Mouse (Mus musculus) heart, embryonic 12.5 days (tissue): ENCODE data around the gene Mxra7. TPM values are rescaled to one million over a fixed set of nuclear protein-coding genes. Genes with fewer than 3 reads are reported as not detected.

Experiments
- ATAC-seq: fragments of 200-750 bp; cut with Nextera tagmentation; 2 replicates; pipeline ENCODE4 v1.8.0; 2017; ENCODE audit warnings: moderate TSS enrichment, moderate library complexity; ENCODE audit not compliant: insufficient number of reproducible peaks, low FRiP score
- H3K27ac ChIP-seq: fragments of 300-500 bp; sonication (generic); 2 replicates; pipeline ENCODE4 v1.5.1; 2016; ENCODE audit warnings: mild to moderate bottlenecking, moderate library complexity; ENCODE audit not compliant: poor library complexity, severe bottlenecking
- H3K27me3 ChIP-seq: fragments of 300-500 bp; sonication (generic); replicated peaks from 2 replicates; pipeline ENCODE4 v1.6.1; 2016; ENCODE audit warnings: mild to moderate bottlenecking, moderate library complexity
- H3K36me3 ChIP-seq: fragments of 300-500 bp; sonication (generic); 2 replicates; pipeline ENCODE4 v1.6.1; 2016; ENCODE audit warnings: mild to moderate bottlenecking, moderate library complexity
- H3K4me1 ChIP-seq: fragments of 300-500 bp; sonication (generic); replicated peaks from 2 replicates; pipeline ENCODE4 v1.6.1; 2016; ENCODE audit warnings: mild to moderate bottlenecking
- H3K4me2 ChIP-seq: fragments of 300-500 bp; sonication (generic); 2 replicates; pipeline ENCODE4 v1.6.1; 2016; ENCODE audit warnings: mild to moderate bottlenecking, moderate library complexity
- H3K4me3 ChIP-seq: fragments of 300-500 bp; sonication (generic); 2 replicates; pipeline ENCODE4 v1.5.1; 2016; ENCODE audit warnings: mild to moderate bottlenecking
- H3K9ac ChIP-seq: fragments of 300-500 bp; sonication (generic); 2 replicates; pipeline ENCODE4 v1.6.1; 2016; ENCODE audit warnings: mild to moderate bottlenecking, moderate library complexity
- H3K9me3 ChIP-seq: fragments of 300-500 bp; sonication (generic); replicated peaks from 2 replicates; pipeline ENCODE4 v1.6.1; 2016; ENCODE audit warnings: mild to moderate bottlenecking, moderate library complexity
- WGBS: fragments of 180-500 bp; shearing (Covaris S2); methylation state at CpG from one replicate; pipeline ENCODE4 v1.1.7; 2016; 5-methylcytosine and 5-hydroxymethylcytosine counted together
- polyA plus RNA-seq: library from polyadenylated mRNA; unstranded; fragments of >200 nt; fragmentation: Nextera tagmentation; extraction: Ambion mirVana; gene quantifications from 2 replicates; pipeline ENCODE4 v1.2.1, GENCODE M21; 2016

Gene Mxra7
- polyA plus RNA-seq, 1 experiment from 2014 or later, result 27.0 TPM

GRCm38 (mm10) chr11:116816769-116817168, 11.1 kb downstream of the Mxra7 start:
- Histone ChIP-seq H3K4me1 (peaks cover 92% of the 10 kb centered on the region), H3K27ac (no peak overlapping the region), H3K27me3 (no peaks in the 10 kb centered on the region), H3K4me3 (no peak overlapping the region), H3K9ac (no peak overlapping the region), H3K9me3 (no peaks in the 10 kb centered on the region), H3K36me3 (no peaks in the 10 kb centered on the region; the same call in 1 of the 2 replicates), H3K4me2 (no peak overlapping the region)
- 50% methylated on average over 5 of the region's 5 CpGs for WGBS
- ATAC-seq, result no peak

GRCm38 (mm10) chr11:116814884-116815415, 12.9 kb downstream of the Mxra7 start:
- 27% methylated on average over 7 of the region's 7 CpGs for WGBS
- Histone ChIP-seq H3K4me2 (peak overlapping the region; percentile 30), H3K4me3 (no peak overlapping the region), H3K27ac (peak overlapping the region; percentile 78), H3K27me3 (0 out of 2 replicates have a peak, but pooled peaks cover 4% of the 10 kb centered on the region), H3K4me1 (peaks cover 82% of the 10 kb centered on the region), H3K36me3 (no peaks in the 10 kb centered on the region; the same call in 1 of the 2 replicates), H3K9ac (peak overlapping the region; percentile 57; the same call in 1 of the 2 replicates), H3K9me3 (no peaks in the 10 kb centered on the region)
- no peak for ATAC-seq

DNA sequence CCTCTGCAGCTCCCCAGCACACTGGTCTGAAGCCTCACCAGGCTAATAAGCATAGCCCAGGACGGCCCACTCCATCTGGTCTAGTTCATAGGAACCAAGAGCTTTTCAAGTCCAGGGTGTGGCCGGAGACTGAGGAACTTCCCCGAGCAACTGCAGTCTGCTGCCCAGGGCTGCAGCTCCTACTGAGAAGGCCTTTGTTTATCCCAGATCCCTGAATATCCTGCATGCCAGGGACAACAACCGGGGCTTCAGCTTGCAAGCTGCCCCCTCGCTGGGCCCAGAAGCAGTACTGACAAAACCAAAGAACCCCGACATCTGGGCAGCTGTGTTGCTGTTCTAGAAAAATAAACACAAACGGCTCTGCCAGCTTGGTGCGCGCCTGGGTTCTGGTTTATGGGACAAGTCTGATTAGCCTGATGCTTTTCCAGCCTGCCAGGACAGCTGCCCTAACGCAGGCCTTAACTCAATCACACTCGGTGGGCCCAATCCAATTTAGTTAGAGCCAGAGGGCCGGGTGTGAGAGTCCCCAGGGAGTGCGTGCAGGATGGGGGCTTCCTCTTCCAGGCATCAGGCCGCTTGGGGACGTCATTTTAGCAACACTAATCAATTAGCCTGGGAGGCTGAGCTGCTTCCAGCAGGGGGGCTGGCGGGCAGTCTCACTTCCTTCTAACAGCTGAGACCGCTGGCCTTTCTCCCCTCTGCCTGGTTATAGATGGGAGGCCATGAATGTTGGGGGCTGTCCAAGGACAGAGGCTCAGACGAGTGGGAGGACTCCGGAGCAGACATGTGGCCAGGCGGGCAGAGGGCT, 13.6 kb downstream of the Mxra7 start:
- peaks cover 10% of the 10 kb centered on the region for H3K27me3 ChIP-seq
- 24% methylated on average over 20 of the region's 20 CpGs for WGBS
- H3K4me3 ChIP-seq, result no peak overlapping the region
- peak overlapping the region; percentile 30 for H3K4me2 ChIP-seq
- peaks cover 75% of the 10 kb centered on the region for H3K4me1 ChIP-seq
- no peaks in the 10 kb centered on the region for H3K9me3 ChIP-seq
- ATAC-seq, result peak; percentile 43; the same call in 1 of the 2 replicates
- H3K9ac ChIP-seq, result peak overlapping the region; percentile 57
- peak overlapping the region; percentile 78 for H3K27ac ChIP-seq
- no peaks in the 10 kb centered on the region; the same call in 1 of the 2 replicates for H3K36me3 ChIP-seq

DNA sequence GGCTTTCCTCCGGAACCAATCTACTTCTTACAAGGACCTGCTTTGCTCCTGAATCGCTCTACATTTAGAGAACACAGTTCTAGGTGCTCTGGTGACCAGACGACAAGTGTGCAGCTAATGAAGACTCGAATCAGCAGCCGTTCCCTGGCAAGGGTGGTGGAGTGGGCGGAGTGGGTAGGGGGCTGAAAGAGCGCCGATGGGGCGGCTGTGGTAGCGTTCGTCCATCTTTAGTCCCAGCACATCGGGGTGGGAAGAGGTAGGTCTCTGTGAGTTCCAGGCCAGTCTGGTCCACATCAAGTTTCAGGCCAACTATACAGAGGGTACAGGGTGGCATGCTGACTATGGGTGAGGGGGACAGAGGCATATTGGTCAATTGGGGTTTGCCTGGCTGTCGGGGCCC, 14.2 kb downstream of the Mxra7 start:
- Histone ChIP-seq H3K9ac (peak overlapping the region; percentile 57; the same call in 1 of the 2 replicates), H3K4me1 (peaks cover 68% of the 10 kb centered on the region), H3K4me2 (no peak overlapping the region), H3K27me3 (peaks cover 10% of the 10 kb centered on the region), H3K4me3 (no peak overlapping the region), H3K36me3 (peaks cover 3% of the 10 kb centered on the region; the same call in 1 of the 2 replicates), H3K27ac (peak overlapping the region; percentile 78), H3K9me3 (no peaks in the 10 kb centered on the region)
- 79% methylated on average over 13 of the region's 13 CpGs for WGBS
- no peak for ATAC-seq

GRCm38 (mm10) chr11:116812793-116813529, 14.9 kb downstream of the Mxra7 start:
- peak overlapping the region; percentile 57 for H3K9ac ChIP-seq
- peak overlapping the region; percentile 78 for H3K27ac ChIP-seq
- no peak overlapping the region for H3K4me3 ChIP-seq
- H3K27me3 ChIP-seq, result peaks cover 10% of the 10 kb centered on the region
- peak overlapping the region; percentile 11; the same call in 1 of the 2 replicates for H3K4me2 ChIP-seq
- 46% methylated on average over 21 of the region's 21 CpGs for WGBS
- H3K9me3 ChIP-seq, result no peaks in the 10 kb centered on the region
- H3K36me3 ChIP-seq, result 0 out of 2 replicates have a peak, but pooled peaks cover 3% of the 10 kb centered on the region
- peak; percentile 29; the same call in 1 of the 2 replicates for ATAC-seq
- H3K4me1 ChIP-seq, result peaks cover 64% of the 10 kb centered on the region

DNA sequence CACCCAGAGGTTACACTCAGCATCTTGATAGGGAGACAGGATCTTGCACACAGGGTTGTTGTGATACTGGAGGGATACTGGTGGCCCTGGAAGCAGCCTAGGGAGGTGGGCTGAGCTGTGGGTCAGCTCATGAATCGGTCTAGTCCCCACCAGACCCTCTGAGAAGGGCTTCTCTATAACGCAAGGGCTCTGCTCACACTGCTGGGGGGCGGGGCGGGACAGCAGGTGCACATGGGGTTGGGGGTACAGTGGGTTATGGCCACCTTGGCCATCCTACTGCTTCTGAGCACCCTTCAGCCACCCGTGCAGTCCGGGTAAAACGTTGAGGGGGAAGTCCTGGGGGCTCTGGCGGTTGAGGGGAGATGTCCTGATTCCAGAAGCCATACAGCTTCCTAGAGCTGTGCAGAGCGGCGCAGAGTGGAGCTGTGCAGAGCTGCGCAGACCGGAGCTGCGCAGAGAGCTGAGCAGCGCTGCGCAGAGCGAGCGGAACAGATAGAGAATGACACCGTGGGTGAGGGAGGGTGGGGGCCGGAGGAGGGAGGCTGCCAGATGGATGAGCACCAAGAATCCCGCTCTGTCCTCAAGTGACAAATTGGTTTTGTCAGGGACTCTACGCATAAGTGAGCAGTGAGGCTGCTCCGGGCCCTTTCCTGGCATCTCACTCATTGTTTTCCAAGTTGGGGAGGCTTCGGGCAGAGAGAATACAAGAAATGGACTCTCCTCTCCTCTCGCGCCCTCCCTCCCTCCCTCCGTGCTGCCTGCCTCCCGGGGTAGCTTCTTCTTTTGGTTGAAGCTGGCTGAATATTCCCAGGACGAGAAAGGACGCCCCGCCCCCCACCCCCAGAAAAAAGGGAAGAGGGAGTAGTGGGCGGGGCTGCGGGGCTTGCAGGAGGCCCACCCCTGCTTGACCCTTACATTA, 16.6 kb downstream of the Mxra7 start:
- Histone ChIP-seq H3K36me3 (0 out of 2 replicates have a peak, but pooled peaks cover 3% of the 10 kb centered on the region), H3K4me1 (peaks cover 54% of the 10 kb centered on the region), H3K9me3 (no peaks in the 10 kb centered on the region), H3K4me2 (peak overlapping the region; percentile 82), H3K9ac (peak overlapping the region; percentile 67), H3K27me3 (peaks cover 10% of the 10 kb centered on the region), H3K27ac (peak overlapping the region; percentile 61), H3K4me3 (peak overlapping the region; percentile 45)
- ATAC-seq, result peak; percentile 68
- 19% methylated on average over 30 of the region's 32 CpGs for WGBS

DNA sequence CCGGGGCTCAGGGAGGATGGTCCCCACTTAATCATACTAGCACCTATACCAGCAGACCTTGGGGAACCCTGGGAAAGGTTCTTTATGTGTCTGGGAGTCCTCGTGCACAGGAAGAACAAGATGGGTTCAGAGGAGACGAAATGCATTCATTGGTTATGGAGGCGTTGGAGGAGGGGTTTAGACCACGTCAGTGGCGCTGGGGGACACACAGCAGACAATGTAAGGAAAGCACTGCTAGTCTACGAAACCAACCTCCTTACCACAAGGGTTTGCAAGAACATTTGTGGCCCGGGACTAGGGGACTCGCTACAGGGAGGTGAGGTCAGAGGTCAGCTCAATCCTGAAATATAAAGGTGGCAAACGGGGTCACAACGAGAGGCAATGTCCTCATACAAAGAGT, 17.3 kb downstream of the Mxra7 start:
- no peak overlapping the region for H3K4me2 ChIP-seq
- no peak overlapping the region for H3K27ac ChIP-seq
- peaks cover 10% of the 10 kb centered on the region for H3K27me3 ChIP-seq
- peaks cover 48% of the 10 kb centered on the region for H3K4me1 ChIP-seq
- no peak overlapping the region for H3K9ac ChIP-seq
- H3K9me3 ChIP-seq, result no peaks in the 10 kb centered on the region
- ATAC-seq, result no peak
- H3K36me3 ChIP-seq, result 0 out of 2 replicates have a peak, but pooled peaks cover 3% of the 10 kb centered on the region
- no peak overlapping the region for H3K4me3 ChIP-seq
- WGBS, result 77% methylated on average over 11 of the region's 11 CpGs

DNA sequence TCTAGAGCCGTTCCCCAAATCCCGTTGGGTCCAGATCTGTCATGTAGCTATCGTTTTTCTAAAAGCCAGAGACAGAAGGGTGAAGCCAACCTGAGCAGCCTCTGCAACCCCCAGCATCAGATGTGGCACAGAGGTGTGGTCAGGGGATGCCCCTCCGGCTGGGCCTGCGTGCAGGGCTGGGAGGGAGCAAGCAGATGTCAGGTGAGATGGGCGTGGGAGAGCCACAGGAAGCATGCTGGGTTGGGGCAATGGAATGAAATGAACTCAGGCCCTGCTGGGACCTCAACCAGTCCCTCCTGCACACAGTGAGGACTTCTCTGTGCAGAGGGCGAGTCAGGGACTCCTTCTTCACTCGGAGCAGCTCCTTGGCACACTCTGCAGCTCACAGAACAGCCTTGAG, 18.3 kb downstream of the Mxra7 start:
- Histone ChIP-seq H3K4me1 (peaks cover 40% of the 10 kb centered on the region), H3K27me3 (peaks cover 10% of the 10 kb centered on the region), H3K36me3 (0 out of 2 replicates have a peak, but pooled peaks cover 3% of the 10 kb centered on the region), H3K27ac (no peak overlapping the region), H3K4me3 (no peak overlapping the region), H3K9ac (no peak overlapping the region), H3K4me2 (no peak overlapping the region), H3K9me3 (no peaks in the 10 kb centered on the region)
- 72% methylated on average over 8 of the region's 8 CpGs for WGBS
- ATAC-seq, result no peak

DNA sequence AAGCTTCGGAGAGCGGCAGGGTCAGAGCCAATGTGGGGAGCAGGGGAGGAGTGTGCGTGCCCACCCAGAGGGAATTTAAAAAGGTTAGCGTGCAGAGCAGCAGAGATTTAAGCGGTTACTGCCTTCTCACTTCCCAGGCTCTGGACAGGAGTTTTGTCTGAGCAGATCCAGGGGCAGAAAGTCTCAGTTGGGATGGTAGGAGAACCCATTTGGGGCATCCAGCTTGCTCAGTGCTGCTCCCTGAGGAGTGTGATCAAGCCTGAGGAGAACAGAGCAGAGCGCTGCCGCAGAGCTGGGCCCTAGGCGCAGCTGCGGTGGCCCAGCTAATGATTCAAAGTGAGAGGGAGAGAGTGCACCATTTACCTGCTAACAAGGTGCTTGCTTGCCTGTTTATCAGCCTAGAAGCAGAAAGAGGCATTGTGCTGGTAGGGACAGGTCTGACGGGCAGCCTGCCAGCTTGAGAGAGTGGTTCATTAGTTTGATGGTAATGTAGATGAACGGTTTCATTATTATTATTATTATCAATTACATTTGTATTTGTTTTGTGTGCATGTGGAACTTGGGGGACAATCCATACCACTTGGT, 18.9 kb downstream of the Mxra7 start:
- no peak overlapping the region for H3K4me3 ChIP-seq
- H3K4me2 ChIP-seq, result no peak overlapping the region
- peaks cover 3% of the 10 kb centered on the region; the same call in 1 of the 2 replicates for H3K36me3 ChIP-seq
- no peak overlapping the region for H3K9ac ChIP-seq
- no peaks in the 10 kb centered on the region for H3K9me3 ChIP-seq
- peaks cover 10% of the 10 kb centered on the region for H3K27me3 ChIP-seq
- H3K27ac ChIP-seq, result no peak overlapping the region
- no peak for ATAC-seq
- H3K4me1 ChIP-seq, result peaks cover 33% of the 10 kb centered on the region
- 71% methylated on average over 11 of the region's 11 CpGs for WGBS
